Mouse (Mus musculus) limb, embryonic 13.5 days (tissue): ENCODE measurements at regions not wholly inside any gene's neighbourhood (a gene's known extent, or its start where the extent isn't known, plus 50 kb on each side); places are given as distances from the start of the nearest gene placed in this dataset.

ENCODE experiments used
- ATAC-seq: fragments of 200-750 bp; cut with Nextera tagmentation; 2 replicates; pipeline ENCODE4 v1.8.0; 2017; ENCODE audit warnings: low read depth, moderate number of reproducible peaks, moderate TSS enrichment; ENCODE audit not compliant: low FRiP score
- H3K27ac ChIP-seq: fragments of 300-500 bp; sonication (generic); 2 replicates; pipeline ENCODE4 v1.5.1; 2015; ENCODE audit warnings: inconsistent platforms, mild to moderate bottlenecking, moderate library complexity
- H3K27me3 ChIP-seq: fragments of 300-500 bp; sonication (generic); 2 replicates; pipeline ENCODE4 v1.6.1; 2015; ENCODE audit warnings: mild to moderate bottlenecking, inconsistent platforms
- H3K36me3 ChIP-seq: fragments of 300-500 bp; sonication (generic); 2 replicates; pipeline ENCODE4 v1.6.1; 2015; ENCODE audit warnings: inconsistent platforms, mild to moderate bottlenecking, moderate library complexity
- H3K4me1 ChIP-seq: fragments of 300-500 bp; sonication (generic); 2 replicates; pipeline ENCODE4 v1.6.1; 2015; ENCODE audit warnings: inconsistent platforms
- H3K4me2 ChIP-seq: fragments of 300-500 bp; sonication (generic); replicated peaks from 2 replicates; pipeline ENCODE4 v1.6.1; 2015; ENCODE audit warnings: inconsistent platforms, mild to moderate bottlenecking, moderate library complexity
- H3K4me3 ChIP-seq: fragments of 300-500 bp; sonication (generic); 2 replicates; pipeline ENCODE4 v1.5.1; 2015; ENCODE audit warnings: moderate library complexity, mild to moderate bottlenecking, inconsistent platforms
- H3K9ac ChIP-seq: fragments of 300-500 bp; sonication (generic); 2 replicates; pipeline ENCODE4 v1.6.1; 2015; ENCODE audit warnings: mild to moderate bottlenecking, inconsistent platforms
- H3K9me3 ChIP-seq: fragments of 300-500 bp; sonication (generic); 2 replicates; pipeline ENCODE4 v1.6.1; 2016; ENCODE audit warnings: inconsistent platforms
- WGBS: fragments of 180-500 bp; shearing (Covaris S2); methylation state at CpG from one replicate; pipeline ENCODE4 v1.1.7; 2015; 5-methylcytosine and 5-hydroxymethylcytosine counted together

DNA sequence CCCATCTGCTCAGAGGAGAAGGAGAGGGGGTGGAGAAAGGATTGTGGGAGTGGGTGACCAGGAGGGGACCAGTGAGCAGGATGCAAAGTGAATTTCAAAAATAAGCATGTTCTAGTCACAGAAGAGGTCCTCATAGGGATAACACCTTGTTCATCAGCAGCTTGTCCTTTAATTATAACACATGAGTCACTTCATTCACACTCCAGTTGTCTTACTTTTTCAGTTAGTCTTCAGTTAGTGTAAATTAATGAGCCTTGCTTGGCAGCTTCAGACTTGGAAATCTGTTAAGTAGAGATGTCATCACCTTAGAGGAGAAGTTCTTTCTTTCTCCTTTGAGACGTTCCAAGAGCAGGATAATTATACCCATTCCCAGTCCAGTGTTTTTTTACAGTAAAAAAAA, 332.3 kb downstream of the Xpnpep1 start:
- no peak for ATAC-seq
- H3K36me3 ChIP-seq, result no peaks in the 10 kb centered on the region
- no peak overlapping the region for H3K9ac ChIP-seq
- no peak overlapping the region for H3K4me3 ChIP-seq
- WGBS, result 71% methylated on average over 1 of the region's 1 CpGs
- H3K4me2 ChIP-seq, result no peak overlapping the region
- no peaks in the 10 kb centered on the region for H3K27me3 ChIP-seq
- H3K9me3 ChIP-seq, result no peaks in the 10 kb centered on the region
- no peak overlapping the region for H3K27ac ChIP-seq
- no peaks in the 10 kb centered on the region for H3K4me1 ChIP-seq

DNA sequence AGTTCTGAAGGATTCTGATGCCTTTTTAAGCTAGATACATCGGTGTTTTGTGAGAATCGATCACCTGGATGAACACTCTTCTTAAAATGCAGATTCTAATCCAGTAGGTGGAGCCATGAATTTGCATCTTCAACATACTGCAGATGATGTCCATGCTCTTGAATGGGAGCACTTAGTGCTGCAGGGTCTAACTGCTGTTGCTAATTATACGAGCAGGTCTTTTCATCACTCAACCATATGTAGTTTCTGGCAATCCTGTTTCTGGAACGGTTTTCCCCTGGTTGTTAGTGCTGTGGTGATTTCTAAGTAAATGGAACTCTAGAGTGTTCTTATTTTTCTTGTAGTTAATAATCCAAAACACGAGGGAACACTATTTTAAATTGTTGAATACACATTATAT, 379.0 kb downstream of the Xpnpep1 start:
- H3K27ac ChIP-seq, result no peak overlapping the region
- no peak overlapping the region for H3K9ac ChIP-seq
- no peaks in the 10 kb centered on the region for H3K9me3 ChIP-seq
- WGBS, result 44% methylated on average over 5 of the region's 5 CpGs
- no peak overlapping the region for H3K4me3 ChIP-seq
- no peaks in the 10 kb centered on the region for H3K27me3 ChIP-seq
- no peak overlapping the region for H3K4me2 ChIP-seq
- no peak for ATAC-seq
- no peaks in the 10 kb centered on the region for H3K36me3 ChIP-seq
- no peaks in the 10 kb centered on the region for H3K4me1 ChIP-seq

GRCm38 (mm10) chr19:52647066-52648046, 383.3 kb downstream of the Ins1 start:
- Histone ChIP-seq H3K27me3 (no peaks in the 10 kb centered on the region), H3K36me3 (no peaks in the 10 kb centered on the region), H3K9me3 (no peaks in the 10 kb centered on the region), H3K9ac (no peak overlapping the region), H3K27ac (no peak overlapping the region), H3K4me3 (no peak overlapping the region), H3K4me1 (peaks cover 10% of the 10 kb centered on the region), H3K4me2 (no peak overlapping the region)
- no peak for ATAC-seq
- WGBS, result 41% methylated on average over 17 of the region's 17 CpGs

DNA sequence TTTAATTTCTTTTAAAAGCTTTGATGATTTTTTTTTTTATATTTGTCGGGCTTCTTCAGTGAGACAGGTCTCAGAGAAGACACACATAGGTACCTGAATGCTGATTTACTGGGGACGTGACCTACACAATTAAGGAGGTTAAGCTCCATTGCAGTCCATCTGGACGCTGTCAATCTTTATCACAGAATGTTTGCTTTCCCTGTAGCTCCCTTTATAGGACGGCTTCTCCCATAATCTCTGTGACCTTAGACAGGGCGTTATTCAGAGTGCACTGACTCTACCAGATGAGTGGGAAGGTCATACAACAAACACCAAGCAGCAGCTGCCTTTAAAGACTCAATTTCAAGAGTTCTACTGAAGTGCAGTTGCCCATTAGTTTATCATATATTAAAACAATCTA, 376.1 kb downstream of the Ins1 start:
- Histone ChIP-seq H3K4me1 (no peaks in the 10 kb centered on the region), H3K9ac (no peak overlapping the region), H3K9me3 (no peaks in the 10 kb centered on the region), H3K4me3 (no peak overlapping the region), H3K4me2 (no peak overlapping the region), H3K36me3 (no peaks in the 10 kb centered on the region), H3K27me3 (no peaks in the 10 kb centered on the region), H3K27ac (no peak overlapping the region)
- WGBS, result 37% methylated on average over 5 of the region's 5 CpGs
- no peak for ATAC-seq

DNA sequence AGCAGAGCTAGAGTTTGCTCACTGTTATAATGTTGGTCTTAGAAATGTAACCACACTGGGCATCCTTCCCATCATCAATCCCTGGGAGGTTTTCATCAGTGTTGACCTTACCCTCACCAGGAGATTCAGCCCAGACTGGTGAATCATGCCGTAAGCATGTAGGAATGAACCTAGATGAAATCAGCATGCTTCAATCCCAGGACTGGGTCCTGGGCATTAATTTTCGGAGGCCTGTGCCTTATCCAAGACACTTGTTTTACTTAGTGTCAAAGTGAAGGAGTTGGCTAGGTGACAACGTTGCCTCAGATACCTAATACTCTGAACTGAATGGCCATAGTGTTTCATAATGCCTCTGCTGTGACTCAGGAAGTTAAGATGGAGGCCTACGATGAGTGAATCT, 368.4 kb downstream of the Ins1 start:
- Histone ChIP-seq H3K27ac (no peak overlapping the region), H3K4me2 (no peak overlapping the region), H3K36me3 (no peaks in the 10 kb centered on the region), H3K4me3 (no peak overlapping the region), H3K27me3 (no peaks in the 10 kb centered on the region), H3K4me1 (no peaks in the 10 kb centered on the region), H3K9me3 (no peaks in the 10 kb centered on the region), H3K9ac (no peak overlapping the region)
- ATAC-seq, result peak; percentile 71
- 74% methylated on average over 4 of the region's 4 CpGs for WGBS

DNA sequence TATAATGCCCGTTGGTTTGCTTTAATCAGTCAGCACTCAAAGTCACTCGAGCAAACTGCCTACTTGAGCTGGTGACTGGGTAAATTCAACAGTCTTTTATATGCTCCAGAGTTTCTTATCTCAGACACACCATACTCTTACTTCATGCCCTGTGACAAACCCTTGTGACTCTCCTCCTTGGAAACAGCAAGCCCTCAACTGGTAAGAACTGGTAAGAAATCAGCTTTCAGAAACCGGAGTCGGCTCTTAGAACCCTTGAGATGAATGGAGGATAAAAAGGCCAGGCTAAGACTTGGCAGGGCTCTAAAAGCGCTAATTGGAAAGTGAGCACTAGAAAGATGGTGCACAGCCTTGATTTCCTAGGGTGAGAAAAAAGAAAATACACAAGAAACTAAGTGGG, 360.2 kb downstream of the Ins1 start:
- no peak overlapping the region for H3K27ac ChIP-seq
- 66% methylated on average over 5 of the region's 5 CpGs for WGBS
- H3K4me2 ChIP-seq, result no peak overlapping the region
- no peaks in the 10 kb centered on the region for H3K27me3 ChIP-seq
- no peak for ATAC-seq
- no peaks in the 10 kb centered on the region for H3K4me1 ChIP-seq
- no peaks in the 10 kb centered on the region for H3K36me3 ChIP-seq
- no peaks in the 10 kb centered on the region for H3K9me3 ChIP-seq
- H3K9ac ChIP-seq, result no peak overlapping the region
- no peak overlapping the region for H3K4me3 ChIP-seq

DNA sequence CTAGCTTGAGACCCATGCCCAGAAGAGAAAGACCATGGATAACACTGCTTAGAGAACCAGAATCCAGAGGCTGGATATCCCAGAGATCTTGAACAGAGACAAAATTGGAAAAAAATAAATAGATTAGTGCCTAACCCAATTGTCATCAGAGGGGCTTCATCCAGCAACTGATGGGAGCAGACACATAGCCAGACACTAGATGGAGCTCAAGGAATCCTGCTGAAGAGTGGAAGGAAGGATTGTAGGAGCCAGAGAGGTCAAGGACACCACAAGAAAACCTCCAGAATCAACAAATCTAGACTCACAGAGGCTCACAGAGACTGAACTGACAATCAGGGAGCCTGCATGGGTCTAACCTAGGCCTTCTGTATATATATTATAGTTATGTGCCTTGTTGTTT, 359.4 kb downstream of the Ins1 start:
- no peak overlapping the region for H3K27ac ChIP-seq
- no peak overlapping the region for H3K9ac ChIP-seq
- no peaks in the 10 kb centered on the region for H3K27me3 ChIP-seq
- H3K36me3 ChIP-seq, result no peaks in the 10 kb centered on the region
- H3K4me2 ChIP-seq, result no peak overlapping the region
- no peaks in the 10 kb centered on the region for H3K4me1 ChIP-seq
- no peaks in the 10 kb centered on the region for H3K9me3 ChIP-seq
- no peak overlapping the region for H3K4me3 ChIP-seq
- ATAC-seq, result no peak

GRCm38 (mm10) chr19:52613353-52613752, 349.3 kb downstream of the Ins1 start:
- no peaks in the 10 kb centered on the region for H3K36me3 ChIP-seq
- H3K9ac ChIP-seq, result no peak overlapping the region
- H3K9me3 ChIP-seq, result no peaks in the 10 kb centered on the region
- no peak overlapping the region for H3K27ac ChIP-seq
- H3K27me3 ChIP-seq, result no peaks in the 10 kb centered on the region
- no peak for ATAC-seq
- H3K4me1 ChIP-seq, result no peaks in the 10 kb centered on the region
- 86% methylated on average over 5 of the region's 5 CpGs for WGBS
- H3K4me3 ChIP-seq, result no peak overlapping the region
- H3K4me2 ChIP-seq, result no peak overlapping the region

- Histone ChIP-seq H3K4me3 (no peak overlapping the region), H3K36me3 (no peaks in the 10 kb centered on the region), H3K27me3 (no peaks in the 10 kb centered on the region), H3K27ac (no peak overlapping the region), H3K9me3 (no peaks in the 10 kb centered on the region), H3K9ac (no peak overlapping the region), H3K4me1 (no peaks in the 10 kb centered on the region), H3K4me2 (no peak overlapping the region)
- ATAC-seq, result no peak
- 64% methylated on average over 3 of the region's 3 CpGs for WGBS
Measured at GRCm38 (mm10) chr19:52606859-52607258, 342.8 kb downstream of the Ins1 start.

DNA sequence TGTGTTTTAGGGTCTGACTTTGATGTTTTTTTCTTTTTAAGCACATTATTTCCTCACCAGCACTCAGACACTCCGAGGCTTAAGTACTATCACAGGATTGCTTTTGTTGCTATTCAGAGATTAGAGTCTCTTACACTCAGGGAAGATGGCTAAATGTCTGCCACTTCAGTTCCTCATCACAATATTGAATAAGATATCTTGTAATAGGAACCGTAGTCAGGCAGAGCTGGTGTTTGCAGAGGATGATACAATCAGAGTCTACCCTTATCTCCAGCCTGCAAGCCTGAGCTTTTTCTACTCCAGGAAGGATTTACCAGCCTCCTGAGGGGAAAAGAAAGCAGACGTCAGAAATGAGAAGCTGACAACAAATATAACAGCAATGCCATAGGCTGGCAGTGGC, 336.3 kb downstream of the Ins1 start:
- no peak overlapping the region for H3K9ac ChIP-seq
- H3K27ac ChIP-seq, result no peak overlapping the region
- no peaks in the 10 kb centered on the region for H3K27me3 ChIP-seq
- whole genome bisulfite sequencing, result 48% methylated on average over 3 of the region's 3 CpGs
- ATAC-seq, result no peak
- no peaks in the 10 kb centered on the region for H3K4me1 ChIP-seq
- no peak overlapping the region for H3K4me2 ChIP-seq
- no peaks in the 10 kb centered on the region for H3K36me3 ChIP-seq
- no peak overlapping the region for H3K4me3 ChIP-seq
- no peaks in the 10 kb centered on the region for H3K9me3 ChIP-seq

- Histone ChIP-seq H3K36me3 (no peaks in the 10 kb centered on the region), H3K4me2 (no peak overlapping the region), H3K9ac (no peak overlapping the region), H3K9me3 (no peaks in the 10 kb centered on the region), H3K27me3 (no peaks in the 10 kb centered on the region), H3K4me3 (no peak overlapping the region), H3K4me1 (0 out of 2 replicates have a peak, but pooled peaks cover 4% of the 10 kb centered on the region), H3K27ac (no peak overlapping the region)
- ATAC-seq, result no peak
- WGBS, result 80% methylated on average over 4 of the region's 4 CpGs
Measured at GRCm38 (mm10) chr19:52565401-52565800, 301.3 kb downstream of the Ins1 start.

- H3K27ac ChIP-seq, result no peak overlapping the region
- no peak overlapping the region for H3K4me2 ChIP-seq
- no peak for ATAC-seq
- no peak overlapping the region for H3K9ac ChIP-seq
- H3K36me3 ChIP-seq, result no peaks in the 10 kb centered on the region
- no peaks in the 10 kb centered on the region for H3K4me1 ChIP-seq
- H3K4me3 ChIP-seq, result no peak overlapping the region
- no peaks in the 10 kb centered on the region for H3K27me3 ChIP-seq
- H3K9me3 ChIP-seq, result no peaks in the 10 kb centered on the region
- WGBS, result 28% methylated on average over 4 of the region's 4 CpGs
Measured at GRCm38 (mm10) chr19:52534758-52535157, 270.7 kb downstream of the Ins1 start.

- no peaks in the 10 kb centered on the region for H3K36me3 ChIP-seq
- H3K27me3 ChIP-seq, result no peaks in the 10 kb centered on the region
- no peak overlapping the region for H3K4me3 ChIP-seq
- no peak overlapping the region for H3K9ac ChIP-seq
- peaks cover 5% of the 10 kb centered on the region; the same call in 1 of the 2 replicates for H3K9me3 ChIP-seq
- H3K4me2 ChIP-seq, result no peak overlapping the region
- 93% methylated on average over 5 of the region's 5 CpGs for WGBS
- no peak for ATAC-seq
- H3K4me1 ChIP-seq, result no peaks in the 10 kb centered on the region
- H3K27ac ChIP-seq, result no peak overlapping the region
Measured at GRCm38 (mm10) chr19:52525509-52525908, 261.4 kb downstream of the Ins1 start.
